Mouse (Mus musculus) gastrocnemius, adult 2 months (tissue): ENCODE measurements around the gene Zfp715. TPM values are rescaled to one million over a fixed set of nuclear protein-coding genes. Genes with fewer than 3 reads are reported as not detected.
"Not testable (repeated sequence)": the region's sequence is repeated elsewhere in the genome, so short reads cannot be mapped to it uniquely, and the experiment has no call there.

Experiments
- DNase-seq: peaks from one replicate; pipeline ENCODE4 v3.0.0; 2022
- H3K27ac ChIP-seq: fragments of 200-600 bp; 2 replicates; pipeline ENCODE4 v1.8.1; 2022; ENCODE audit warnings: mild to moderate bottlenecking
- H3K4me3 ChIP-seq: fragments of 200-600 bp; 2 replicates; pipeline ENCODE4 v1.8.1; 2022; ENCODE audit warnings: mild to moderate bottlenecking, moderate library complexity
- CTCF ChIP-seq: fragments of 200-600 bp; IDR thresholded peaks from 2 replicates; pipeline ENCODE4 v1.8.1; 2022; ENCODE audit warnings: antibody characterized with exemption, mild to moderate bottlenecking, moderate library complexity
- intact Hi-C: fragments of 180-260 bp; cut with DNase I; formaldehyde crosslinking; loops from one replicate; pipeline ENCODE4 v1.15.1; 2025
- total RNA-seq, 2 experiments: library from RNA; stranded (reverse); gene quantifications; 2 replicates each; pipeline ENCODE4 v1.2.3; 2021

The Zfp715 gene
- total RNA-seq, 2 experiments from 2014 or later, result 6.6 to 8.3 TPM

- intact Hi-C loops, result no loop called here
- Histone ChIP-seq H3K27ac (no peak overlapping the region), H3K4me3 (no peak overlapping the region)
- no peak for DNase-seq
- no peak for TF ChIP-seq CTCF
These were observed 35.7 kb downstream of the Zfp715 start for GRCm38 (mm10) chr7:43277401-43277800.

GRCm38 (mm10) chr7:43276178-43276577, 36.9 kb downstream of the Zfp715 start:
- DNase-seq, H3K27ac ChIP-seq, intact Hi-C loops, H3K4me3 ChIP-seq: not testable (repeated sequence)

- intact Hi-C loops, result no loop called here
- Histone ChIP-seq H3K4me3 (no peak overlapping the region), H3K27ac (no peak overlapping the region)
- no peak for TF ChIP-seq CTCF
- no peak for DNase-seq
These were observed 39.6 kb downstream of the Zfp715 start for GRCm38 (mm10) chr7:43273476-43273875.

GRCm38 (mm10) chr7:43267359-43267758, 45.7 kb downstream of the Zfp715 start:
- intact Hi-C loops, DNase-seq, H3K4me3 ChIP-seq, H3K27ac ChIP-seq: not testable (repeated sequence)

- Histone ChIP-seq H3K4me3 (no peak overlapping the region), H3K27ac (no peak overlapping the region)
- no peak for DNase-seq
- intact Hi-C loops, result no loop called here
- TF ChIP-seq CTCF, result no peak
These were observed 59.6 kb downstream of the Zfp715 start for GRCm38 (mm10) chr7:43253540-43253939.

- intact Hi-C loops, H3K27ac ChIP-seq, H3K4me3 ChIP-seq, DNase-seq: not testable (repeated sequence)
- peak; percentile 32 for TF ChIP-seq CTCF
These were observed 62.4 kb downstream of the Zfp715 start for GRCm38 (mm10) chr7:43250718-43251117.

Other genes starting within 250 kb of the Zfp715 start
- not detected for gene Zfp936, start 199.1 kb downstream of the Zfp715 start, total RNA-seq
- gene Siglecf, start 38.0 kb upstream of the Zfp715 start, total RNA-seq, result not detected
- not detected for gene Siglecg, start 94.9 kb upstream of the Zfp715 start, total RNA-seq
- not detected for gene Lim2, start 114.4 kb upstream of the Zfp715 start, total RNA-seq
- gene Nkg7, start 123.8 kb upstream of the Zfp715 start, total RNA-seq, result not detected
- gene Cldnd2, start 127.5 kb upstream of the Zfp715 start, total RNA-seq, result not detected
- 100 to 1,000 TPM; 221 to 447 TPM for gene Etfb, start 130.8 kb upstream of the Zfp715 start, total RNA-seq
- gene Gm45233, start 130.8 kb upstream of the Zfp715 start, total RNA-seq, result 1 to 10 TPM in 1 of 2 experiments, under 1 TPM in 1; 0.45 to 1.2 TPM
- gene Vsig10l, start 149.9 kb upstream of the Zfp715 start, total RNA-seq, result 1 to 10 TPM; 1.7 to 2.3 TPM
- gene Iglon5, start 176.8 kb upstream of the Zfp715 start, total RNA-seq, result under 1 TPM; 0.20 to 0.28 TPM
- not detected for gene 4931406B18Rik, start 192.6 kb upstream of the Zfp715 start, total RNA-seq
- 1 to 10 TPM; 1.4 TPM for gene Cd33, start 231.1 kb upstream of the Zfp715 start, total RNA-seq
- under 1 TPM; 0.36 to 0.43 TPM for gene Zfp658, start 249.0 kb upstream of the Zfp715 start, total RNA-seq